Mouse (Mus musculus) lung, embryonic 14.5 days (tissue): ENCODE measurements at regions not wholly inside any gene's neighbourhood (a gene's known extent, or its start where the extent isn't known, plus 50 kb on each side); places are given as distances from the start of the nearest gene placed in this dataset.

Experiments
- ATAC-seq: fragments of 200-750 bp; cut with Nextera tagmentation; 2 replicates; pipeline ENCODE4 v1.8.0; 2017; ENCODE audit warnings: mild to moderate bottlenecking, moderate TSS enrichment, moderate library complexity; ENCODE audit not compliant: insufficient read depth
- DNase-seq: peaks from one replicate; pipeline ENCODE4 v3.0.0-alpha.2; 2015
- H3K27ac ChIP-seq: fragments of 300-500 bp; sonication (generic); 2 replicates; pipeline ENCODE4 v1.5.1; 2014; ENCODE audit warnings: low read depth, mild to moderate bottlenecking, moderate library complexity
- H3K27me3 ChIP-seq: fragments of 300-500 bp; sonication (generic); 2 replicates; pipeline ENCODE4 v1.6.1; 2014; ENCODE audit warnings: low read length, control low read depth; ENCODE audit not compliant: insufficient read depth
- H3K36me3 ChIP-seq: fragments of 300-500 bp; sonication (generic); 2 replicates; pipeline ENCODE4 v1.6.1; 2014; ENCODE audit warnings: control low read depth; ENCODE audit not compliant: insufficient read depth
- H3K4me1 ChIP-seq: fragments of 300-500 bp; sonication (generic); 2 replicates; pipeline ENCODE4 v1.6.1; 2014; ENCODE audit warnings: antibody characterized with exemption, control low read depth; ENCODE audit not compliant: insufficient read depth
- H3K4me2 ChIP-seq: fragments of 300-500 bp; sonication (generic); 2 replicates; pipeline ENCODE4 v1.6.1; 2014; ENCODE audit warnings: mild to moderate bottlenecking
- H3K4me3 ChIP-seq: fragments of 300-500 bp; sonication (generic); 2 replicates; pipeline ENCODE4 v1.5.1; 2014; ENCODE audit warnings: low read depth, low read length
- H3K9ac ChIP-seq: fragments of 300-500 bp; sonication (generic); 2 replicates; pipeline ENCODE4 v1.6.1; 2014
- H3K9me3 ChIP-seq: fragments of 300-500 bp; sonication (generic); 2 replicates; pipeline ENCODE4 v1.6.1; 2016; ENCODE audit warnings: low read depth, low read length, control low read depth
- CTCF ChIP-seq: IDR thresholded peaks from 2 replicates; pipeline ENCODE4 v1.5.1; 2016; ENCODE audit warnings: antibody characterized with exemption, low read depth
- WGBS: fragments of 180-500 bp; shearing (Covaris S2); extraction: QIAGEN DNeasy Blood & Tissue Kit; methylation state at CpG from one replicate; pipeline ENCODE4 v1.1.7; 2014; 5-methylcytosine and 5-hydroxymethylcytosine counted together

DNA sequence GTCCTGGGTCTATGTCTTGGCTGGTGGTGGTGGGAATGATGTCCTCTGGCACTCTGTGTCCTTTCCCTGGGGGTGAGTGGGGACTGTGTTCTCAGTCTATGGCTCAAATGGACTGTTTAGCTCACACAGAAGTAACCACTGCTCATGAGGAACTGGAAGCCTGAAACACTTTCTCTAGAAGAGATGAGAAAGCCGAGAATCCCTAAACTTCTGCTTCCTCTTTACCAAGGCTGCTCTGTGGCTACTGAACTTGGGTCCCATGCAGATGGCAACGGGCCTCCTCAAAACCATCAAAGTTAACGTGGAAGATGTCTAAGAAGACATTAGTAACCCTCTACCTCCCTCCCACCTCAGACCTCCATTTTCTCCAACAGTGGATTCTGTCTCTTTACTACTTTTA, 79.4 kb upstream of the Zfp831 start:
- no peak for TF ChIP-seq CTCF
- no peak for ATAC-seq
- Histone ChIP-seq H3K9ac (no peak overlapping the region), H3K27ac (no peak overlapping the region), H3K4me1 (0 out of 2 replicates have a peak, but pooled peaks cover 3% of the 10 kb centered on the region), H3K9me3 (no peaks in the 10 kb centered on the region), H3K4me3 (no peak overlapping the region), H3K27me3 (no peaks in the 10 kb centered on the region), H3K36me3 (no peaks in the 10 kb centered on the region), H3K4me2 (no peak overlapping the region)
- DNase-seq, result no peak
- 88% methylated on average over 3 of the region's 3 CpGs for WGBS

DNA sequence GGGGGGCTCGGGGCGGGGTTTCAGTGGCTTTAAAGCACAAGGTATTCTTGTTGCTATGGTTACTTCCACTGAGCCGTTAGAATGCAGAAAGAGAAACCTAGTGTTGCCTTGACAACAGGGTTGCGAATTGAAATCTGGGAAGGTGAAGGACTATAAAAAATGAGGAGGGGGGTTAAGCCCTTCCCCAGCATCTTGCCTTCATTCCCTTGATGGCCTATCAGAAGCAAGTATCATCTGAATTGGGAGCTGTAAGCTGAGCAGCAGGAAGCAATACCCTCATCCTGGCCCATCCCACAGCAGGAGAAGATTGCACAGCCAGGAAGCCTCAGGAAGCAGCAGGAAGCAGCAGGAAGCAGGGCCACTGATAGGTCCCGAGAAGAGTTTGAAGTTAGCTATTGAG, 78.5 kb upstream of the Zfp831 start:
- no peak overlapping the region for H3K4me3 ChIP-seq
- no peaks in the 10 kb centered on the region for H3K36me3 ChIP-seq
- no peaks in the 10 kb centered on the region for H3K27me3 ChIP-seq
- no peaks in the 10 kb centered on the region for H3K9me3 ChIP-seq
- H3K4me2 ChIP-seq, result no peak overlapping the region
- WGBS, result 27% methylated on average over 5 of the region's 5 CpGs
- H3K9ac ChIP-seq, result no peak overlapping the region
- DNase-seq (no peak), ATAC-seq (no peak)
- no peak overlapping the region for H3K27ac ChIP-seq
- 0 out of 2 replicates have a peak, but pooled peaks cover 3% of the 10 kb centered on the region for H3K4me1 ChIP-seq
- TF ChIP-seq CTCF, result no peak

DNA sequence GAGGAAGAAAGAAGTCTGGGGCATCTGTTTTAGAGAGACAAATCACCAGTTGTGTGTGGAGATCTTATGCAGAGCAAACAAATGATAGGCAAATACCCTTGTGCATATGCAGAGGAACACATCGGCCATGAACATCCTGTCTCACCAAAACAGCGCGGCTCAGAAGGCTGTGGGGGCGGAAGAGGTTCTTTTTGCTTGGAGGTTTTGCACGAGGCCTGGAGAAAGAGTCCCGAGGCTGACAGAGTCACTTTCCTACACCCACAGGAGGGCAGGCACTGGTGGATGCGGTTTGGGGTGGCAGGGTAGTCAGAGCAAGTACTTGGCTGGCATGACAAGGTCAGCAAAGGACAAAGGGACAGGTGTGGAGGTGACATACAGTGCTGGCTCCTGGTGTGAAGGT, 77.4 kb upstream of the Zfp831 start:
- DNase-seq (no peak), ATAC-seq (no peak)
- Histone ChIP-seq H3K4me1 (0 out of 2 replicates have a peak, but pooled peaks cover 3% of the 10 kb centered on the region), H3K4me2 (no peak overlapping the region), H3K4me3 (no peak overlapping the region), H3K36me3 (no peaks in the 10 kb centered on the region), H3K27ac (no peak overlapping the region), H3K27me3 (no peaks in the 10 kb centered on the region), H3K9me3 (no peaks in the 10 kb centered on the region), H3K9ac (no peak overlapping the region)
- WGBS, result 72% methylated on average over 7 of the region's 7 CpGs
- TF ChIP-seq CTCF, result no peak

GRCm38 (mm10) chr2:174566752-174567151, 76.6 kb upstream of the Zfp831 start:
- Histone ChIP-seq H3K9ac (no peak overlapping the region), H3K4me2 (no peak overlapping the region), H3K9me3 (no peaks in the 10 kb centered on the region), H3K4me1 (0 out of 2 replicates have a peak, but pooled peaks cover 3% of the 10 kb centered on the region), H3K36me3 (no peaks in the 10 kb centered on the region), H3K27ac (no peak overlapping the region), H3K27me3 (no peaks in the 10 kb centered on the region), H3K4me3 (no peak overlapping the region)
- 79% methylated on average over 4 of the region's 4 CpGs for WGBS
- DNase-seq (no peak), ATAC-seq (no peak)
- TF ChIP-seq CTCF, result no peak

DNA sequence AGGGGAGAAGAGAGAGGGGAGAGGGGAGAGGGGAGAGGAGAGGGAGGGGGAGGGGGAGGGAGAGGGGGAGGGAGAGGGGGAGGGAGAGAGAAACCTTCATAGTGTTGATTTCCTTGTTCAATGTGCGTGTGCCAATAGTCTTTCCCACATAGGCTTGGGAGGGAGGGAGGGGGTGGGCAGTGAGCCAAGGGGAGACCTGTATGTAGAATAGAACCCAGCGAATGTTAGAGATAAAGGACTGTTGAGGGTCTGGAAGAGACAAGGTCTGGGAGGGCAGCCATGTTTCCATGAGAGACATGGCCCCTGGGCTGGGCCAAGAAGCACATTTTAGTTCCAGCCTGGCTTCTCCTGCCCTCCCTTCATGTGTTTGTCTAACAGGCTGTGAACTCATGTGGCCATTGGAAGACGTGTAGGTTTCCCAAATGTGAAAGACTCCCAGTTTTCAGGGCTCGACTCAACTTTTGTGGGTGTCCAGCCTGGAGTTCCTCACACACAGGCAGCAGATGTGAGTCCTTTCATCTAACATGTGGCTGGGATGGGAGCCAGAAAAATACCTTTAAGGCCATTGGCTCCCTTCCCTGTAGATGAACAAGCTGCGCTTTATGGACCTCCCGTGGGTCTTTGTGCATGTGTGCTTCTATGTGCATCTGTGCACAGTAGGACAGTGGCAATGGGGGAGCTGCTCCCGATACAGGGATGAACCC, 68.4 kb upstream of the Zfp831 start:
- no peaks in the 10 kb centered on the region for H3K9me3 ChIP-seq
- H3K36me3 ChIP-seq, result no peaks in the 10 kb centered on the region
- no peak overlapping the region for H3K9ac ChIP-seq
- H3K4me3 ChIP-seq, result no peak overlapping the region
- no peak overlapping the region for H3K27ac ChIP-seq
- H3K27me3 ChIP-seq, result no peaks in the 10 kb centered on the region
- no peak overlapping the region for H3K4me2 ChIP-seq
- H3K4me1 ChIP-seq, result no peaks in the 10 kb centered on the region
- no peak for TF ChIP-seq CTCF
- DNase-seq (no peak), ATAC-seq (no peak)
- WGBS, result 61% methylated on average over 7 of the region's 7 CpGs

DNA sequence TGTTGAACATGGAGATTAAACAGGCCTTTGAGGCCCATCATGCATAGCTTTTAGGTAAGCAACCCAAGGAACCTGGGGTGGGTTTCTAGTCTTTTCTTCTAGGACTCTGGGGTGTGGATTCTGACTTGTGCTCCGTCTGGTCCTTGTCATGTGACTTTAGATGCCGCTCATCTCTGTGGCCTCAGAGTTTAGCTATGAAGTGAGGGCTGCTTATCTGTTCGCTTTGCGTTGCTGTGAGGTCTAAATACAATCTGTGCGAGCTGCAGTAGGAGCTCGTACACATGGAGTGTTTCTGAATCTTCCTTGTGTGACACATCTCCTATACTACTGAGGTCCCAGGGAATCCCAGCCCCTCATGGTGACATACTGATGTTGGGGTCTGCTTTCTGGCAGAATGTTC, 67.8 kb upstream of the Zfp831 start:
- H3K27ac ChIP-seq, result no peak overlapping the region
- H3K4me2 ChIP-seq, result no peak overlapping the region
- H3K4me1 ChIP-seq, result no peaks in the 10 kb centered on the region
- H3K36me3 ChIP-seq, result no peaks in the 10 kb centered on the region
- no peak overlapping the region for H3K9ac ChIP-seq
- no peak for TF ChIP-seq CTCF
- no peaks in the 10 kb centered on the region for H3K27me3 ChIP-seq
- DNase-seq (no peak), ATAC-seq (no peak)
- no peaks in the 10 kb centered on the region for H3K9me3 ChIP-seq
- no peak overlapping the region for H3K4me3 ChIP-seq
- 82% methylated on average over 6 of the region's 6 CpGs for WGBS

GRCm38 (mm10) chr2:174580906-174581703, 62.2 kb upstream of the Zfp831 start:
- TF ChIP-seq CTCF, result no peak
- ATAC-seq (no peak), DNase-seq (no peak)
- Histone ChIP-seq H3K9me3 (no peaks in the 10 kb centered on the region), H3K9ac (no peak overlapping the region), H3K4me1 (no peaks in the 10 kb centered on the region), H3K27ac (no peak overlapping the region), H3K27me3 (no peaks in the 10 kb centered on the region), H3K4me2 (no peak overlapping the region), H3K4me3 (no peak overlapping the region), H3K36me3 (no peaks in the 10 kb centered on the region)
- 86% methylated on average over 5 of the region's 5 CpGs for WGBS
